ENCODE assay signal across 28 mouse cellular contexts in the genomic region with DNA sequence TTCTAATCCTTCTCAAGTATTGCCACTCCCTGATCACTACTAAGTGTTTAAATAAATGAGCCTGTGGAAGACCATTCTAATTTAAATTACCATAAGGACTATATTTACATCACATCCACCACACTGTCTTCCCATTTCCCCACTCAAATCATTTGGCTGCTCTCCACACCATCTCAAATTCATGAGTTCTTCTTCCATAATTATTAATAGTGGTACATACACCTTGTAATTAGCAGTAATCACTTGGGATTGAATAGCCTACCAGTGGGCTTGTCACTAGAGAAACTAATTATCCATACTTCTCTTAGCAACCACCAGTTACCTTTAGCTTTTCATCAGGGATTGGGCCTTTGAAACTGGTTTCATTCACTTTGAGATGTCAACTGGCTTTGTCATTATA.
"Had no signal": no experiment of that assay in that cellular context is flagged by ENCODE, and none has a peak within 500 bp of the region (broad histone marks: within the 10 kb centered on the region; RNA-seq: fewer than 3 reads in every experiment).

No protein-coding gene starts in this region.

- H3K27ac ChIP-seq: gastrocnemius, adult 2 months; heart, embryonic 10.5 days; hindbrain, embryonic 10.5 days; hindbrain, embryonic 12.5 days; hindbrain, embryonic 14.5 days; intestine, embryonic 15.5 days; layer of hippocampus, adult 2 months; left cerebral cortex, adult 2 months; limb, embryonic 10.5 days; limb, embryonic 12.5 days; liver, embryonic 13.5 days; liver, embryonic 15.5 days had no signal

- H3K4me3 ChIP-seq: gastrocnemius, adult 2 months; heart, embryonic 10.5 days; heart, embryonic 12.5 days; hindbrain, embryonic 10.5 days; hindbrain, embryonic 12.5 days; intestine, embryonic 15.5 days; layer of hippocampus, adult 2 months; left cerebral cortex, adult 2 months; limb, embryonic 10.5 days; limb, embryonic 12.5 days; liver, embryonic 13.5 days; liver, embryonic 15.5 days had no signal

- ATAC-seq: hindbrain, embryonic 16.5 days; inflammation-experienced regulatory T-cells, adult 6 months; intestine, embryonic 15.5 days; intestine, postnatal 0 days had no signal

- DNase-seq: gastrocnemius, adult 2 months; gastrocnemius, postnatal 10 days; gastrocnemius, postnatal 25 days; heart, adult 18-20 months; heart, postnatal 10 days; heart, postnatal 4 days; kidney, adult 18-20 months; kidney, adult 8-10 months; kidney, postnatal 10 days; kidney, postnatal 25 days; kidney, postnatal 4 days; liver; liver, embryonic 13.5 days had no signal

- H3K4me1 ChIP-seq: heart, embryonic 10.5 days; heart, embryonic 12.5 days; hindbrain, embryonic 10.5 days; hindbrain, embryonic 12.5 days; intestine, embryonic 15.5 days; limb, embryonic 10.5 days; limb, embryonic 12.5 days; liver, embryonic 13.5 days; liver, embryonic 15.5 days had no signal

- H3K36me3 ChIP-seq: heart, embryonic 10.5 days; heart, embryonic 12.5 days; hindbrain, embryonic 10.5 days; hindbrain, embryonic 12.5 days; intestine, embryonic 15.5 days; limb, embryonic 10.5 days; limb, embryonic 12.5 days; liver, embryonic 13.5 days; liver, embryonic 15.5 days had no signal

- H3K9ac ChIP-seq: heart, embryonic 12.5 days; hindbrain, embryonic 12.5 days; hindbrain, embryonic 14.5 days; intestine, embryonic 15.5 days; limb, embryonic 12.5 days; liver, embryonic 13.5 days; liver, embryonic 15.5 days had no signal

- H3K4me2 ChIP-seq: heart, embryonic 12.5 days; hindbrain, embryonic 12.5 days; hindbrain, embryonic 14.5 days; intestine, embryonic 15.5 days; limb, embryonic 12.5 days; liver, embryonic 11.5 days; liver, embryonic 13.5 days; liver, embryonic 15.5 days had no signal

- H3K9me3 ChIP-seq: heart, embryonic 10.5 days; heart, embryonic 12.5 days; hindbrain, embryonic 10.5 days; hindbrain, embryonic 12.5 days; intestine, embryonic 15.5 days; limb, embryonic 10.5 days; limb, embryonic 12.5 days; liver, embryonic 13.5 days; liver, embryonic 15.5 days had no signal

- H3K27me3 ChIP-seq: heart, embryonic 12.5 days; hindbrain, embryonic 12.5 days; intestine, embryonic 15.5 days; limb, embryonic 12.5 days; liver, embryonic 13.5 days; liver, embryonic 15.5 days had no signal
